Mouse (Mus musculus): ENCODE results near the gene Syt13.

Syt13 gene

GRCm38 (mm10) chr2:92883039-92883911 is 31.6 kb upstream of the Syt13 start:
- H3K4me1 ChIP-seq (replicated peaks; ENCODE audit: low read depth, low read length): peaks cover 11% of the 10 kb centered on the region
- TF ChIP-seq CTCF (conservative IDR thresholded peaks at IDR 0.05; ENCODE audit: low read length) (peak; percentile 87), NANOG (IDR thresholded peaks at IDR 0.05; ENCODE audit: borderline replicate concordance, low read length) (no peak), POU5F1 (IDR thresholded peaks at IDR 0.05; ENCODE audit: borderline replicate concordance, low read length) (no peak)

DNA sequence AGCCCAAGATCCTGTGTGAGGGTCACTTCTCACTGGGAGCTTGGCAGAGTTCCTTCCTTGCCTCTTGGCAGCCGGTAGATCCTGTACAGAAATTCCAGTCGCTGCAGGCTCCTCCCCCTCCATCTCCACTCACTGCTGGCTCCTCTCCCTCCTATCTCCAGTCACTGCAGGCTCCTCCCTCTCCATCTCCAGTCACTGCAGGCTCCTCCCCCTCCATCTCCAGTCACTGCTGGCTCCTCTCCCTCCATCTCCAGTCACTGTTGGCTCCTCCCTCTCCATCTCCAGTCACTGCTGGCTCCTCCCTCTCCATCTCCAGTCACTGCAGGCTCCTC is 31.0 kb upstream of the Syt13 start:
- peaks cover 11% of the 10 kb centered on the region for H3K4me1 ChIP-seq (replicated peaks; ENCODE audit: low read depth, low read length)

More at GRCm38 (mm10) chr2:92883039-92883911, 31.6 kb upstream of the Syt13 start:
- H3K36me3 ChIP-seq (ENCODE audit: insufficient read depth, low read length): no peaks in the 10 kb centered on the region
- peak overlapping the region; percentile 39; the same call in 1 of the 2 replicates for H3K4me3 ChIP-seq (replicated peaks; ENCODE audit: low read length)
- H3K27me3 ChIP-seq (ENCODE audit: insufficient read depth, low read length): peaks cover 27% of the 10 kb centered on the region
- peaks cover 7% of the 10 kb centered on the region; the same call in 1 of the 2 replicates for H3K9me3 ChIP-seq (ENCODE audit: low read length)

DNA sequence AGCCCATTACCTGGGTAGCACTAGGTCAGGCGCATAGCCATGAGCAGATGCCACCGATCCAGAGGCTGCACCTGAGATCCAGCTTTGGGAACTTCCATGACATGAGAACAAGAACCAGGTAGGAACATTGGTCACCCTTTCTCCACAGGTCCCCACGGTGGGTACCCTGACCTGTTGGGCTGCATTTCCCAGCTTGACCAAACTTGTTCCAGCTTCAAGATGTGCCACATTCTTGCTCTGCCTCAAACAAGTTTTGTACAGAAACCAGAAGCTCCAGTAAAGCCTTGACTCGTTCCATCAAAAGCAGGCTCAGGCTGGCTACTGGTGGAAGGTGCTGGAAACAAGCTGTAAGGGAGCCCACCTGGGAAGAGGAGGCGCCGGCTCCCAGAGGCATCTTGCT is 29.9 kb upstream of the Syt13 start:
- Histone ChIP-seq H3K9me3 (ENCODE audit: low read length) (peaks cover 7% of the 10 kb centered on the region; the same call in 1 of the 2 replicates), H3K36me3 (ENCODE audit: insufficient read depth, low read length) (no peaks in the 10 kb centered on the region), H3K4me3 (replicated peaks; ENCODE audit: low read length) (no peak overlapping the region), H3K27me3 (ENCODE audit: insufficient read depth, low read length) (peaks cover 19% of the 10 kb centered on the region), H3K4me1 (replicated peaks; ENCODE audit: low read depth, low read length) (peaks cover 11% of the 10 kb centered on the region)
- TF ChIP-seq CTCF (conservative IDR thresholded peaks at IDR 0.05; ENCODE audit: low read length): no peak
- TF ChIP-seq POU5F1 (IDR thresholded peaks at IDR 0.05; ENCODE audit: borderline replicate concordance, low read length): no peak

More for the DNA sequence above, 31.0 kb upstream of the Syt13 start:
- Histone ChIP-seq H3K4me3 (replicated peaks; ENCODE audit: low read length) (peak overlapping the region; percentile 39; the same call in 1 of the 2 replicates), H3K9me3 (ENCODE audit: low read length) (peaks cover 7% of the 10 kb centered on the region; the same call in 1 of the 2 replicates), H3K36me3 (ENCODE audit: insufficient read depth, low read length) (no peaks in the 10 kb centered on the region), H3K27me3 (ENCODE audit: insufficient read depth, low read length) (peaks cover 26% of the 10 kb centered on the region)
- TF ChIP-seq CTCF (conservative IDR thresholded peaks at IDR 0.05; ENCODE audit: low read length): no peak
- TF ChIP-seq POU5F1 (IDR thresholded peaks at IDR 0.05; ENCODE audit: borderline replicate concordance, low read length): no peak
- no peak for TF ChIP-seq NANOG (IDR thresholded peaks at IDR 0.05; ENCODE audit: borderline replicate concordance, low read length)

DNA sequence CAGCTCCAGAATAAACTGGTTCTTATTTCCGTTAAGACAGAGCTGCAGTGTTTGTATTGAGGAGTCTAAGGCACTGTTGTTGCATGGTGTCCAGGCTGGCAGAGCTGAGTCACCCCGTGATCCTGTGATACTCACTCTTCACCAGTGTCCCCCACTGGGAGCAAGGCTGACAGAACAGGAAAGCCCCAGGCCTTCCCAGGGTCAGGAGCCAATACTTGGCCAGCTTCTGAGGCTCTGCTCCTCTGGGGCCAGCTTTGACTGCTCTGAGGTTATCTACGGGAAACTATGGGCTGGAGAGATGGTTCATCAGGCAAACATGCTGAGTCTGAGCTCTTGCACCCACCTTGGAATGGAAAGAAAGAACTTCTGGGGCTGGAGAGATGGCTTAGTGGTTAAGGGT is 28.0 kb upstream of the Syt13 start:
- H3K36me3 ChIP-seq (ENCODE audit: insufficient read depth, low read length): no peaks in the 10 kb centered on the region

GRCm38 (mm10) chr2:92892524-92892923 is 22.4 kb upstream of the Syt13 start:
- no peaks in the 10 kb centered on the region for H3K9me3 ChIP-seq (ENCODE audit: low read length)
- H3K36me3 ChIP-seq (ENCODE audit: insufficient read depth, low read length): no peaks in the 10 kb centered on the region
- no peaks in the 10 kb centered on the region for H3K4me1 ChIP-seq (replicated peaks; ENCODE audit: low read depth, low read length)
- peaks cover 10% of the 10 kb centered on the region for H3K27me3 ChIP-seq (ENCODE audit: insufficient read depth, low read length)
- no peak for TF ChIP-seq NANOG (IDR thresholded peaks at IDR 0.05; ENCODE audit: borderline replicate concordance, low read length)
- TF ChIP-seq CTCF (conservative IDR thresholded peaks at IDR 0.05; ENCODE audit: low read length): no peak
- TF ChIP-seq POU5F1 (IDR thresholded peaks at IDR 0.05; ENCODE audit: borderline replicate concordance, low read length): no peak
- H3K4me3 ChIP-seq (replicated peaks; ENCODE audit: low read length): no peak overlapping the region

More for the DNA sequence above, 28.0 kb upstream of the Syt13 start:
- peaks cover 6% of the 10 kb centered on the region; the same call in 1 of the 2 replicates for H3K9me3 ChIP-seq (ENCODE audit: low read length)
- H3K4me1 ChIP-seq (replicated peaks; ENCODE audit: low read depth, low read length): peaks cover 11% of the 10 kb centered on the region
- peaks cover 19% of the 10 kb centered on the region for H3K27me3 ChIP-seq (ENCODE audit: insufficient read depth, low read length)
- H3K4me3 ChIP-seq (replicated peaks; ENCODE audit: low read length): no peak overlapping the region
- TF ChIP-seq POU5F1 (IDR thresholded peaks at IDR 0.05; ENCODE audit: borderline replicate concordance, low read length): no peak
- TF ChIP-seq CTCF (conservative IDR thresholded peaks at IDR 0.05; ENCODE audit: low read length): no peak
- no peak for TF ChIP-seq NANOG (IDR thresholded peaks at IDR 0.05; ENCODE audit: borderline replicate concordance, low read length)

DNA sequence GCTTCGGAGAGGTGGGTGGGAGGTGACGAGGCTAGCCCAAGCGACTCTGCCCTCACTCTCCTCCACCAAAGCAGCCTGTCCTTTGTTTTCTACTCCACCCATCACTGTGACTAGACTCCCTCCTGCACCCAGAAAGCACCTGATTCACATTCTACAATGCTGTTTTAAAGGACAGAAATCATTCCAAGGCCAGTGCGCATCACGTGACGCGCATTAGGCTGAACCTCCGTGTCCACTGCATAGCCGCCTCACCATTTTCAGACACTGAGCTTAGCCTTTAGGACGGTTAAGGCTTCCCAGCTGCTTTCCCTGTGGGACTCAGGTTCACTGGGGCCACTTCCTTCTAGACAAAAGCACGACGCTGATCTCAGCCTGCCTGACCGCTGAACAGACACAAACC is 11.2 kb upstream of the Syt13 start:
- Histone ChIP-seq H3K9me3 (ENCODE audit: low read length) (no peaks in the 10 kb centered on the region), H3K4me3 (replicated peaks; ENCODE audit: low read length) (no peak overlapping the region), H3K4me1 (replicated peaks; ENCODE audit: low read depth, low read length) (peaks cover 14% of the 10 kb centered on the region), H3K36me3 (ENCODE audit: insufficient read depth, low read length) (no peaks in the 10 kb centered on the region), H3K27me3 (ENCODE audit: insufficient read depth, low read length) (peaks cover 21% of the 10 kb centered on the region)
- TF ChIP-seq POU5F1 (IDR thresholded peaks at IDR 0.05; ENCODE audit: borderline replicate concordance, low read length): no peak
- TF ChIP-seq CTCF (conservative IDR thresholded peaks at IDR 0.05; ENCODE audit: low read length): no peak
- no peak for TF ChIP-seq NANOG (IDR thresholded peaks at IDR 0.05; ENCODE audit: borderline replicate concordance, low read length)

DNA sequence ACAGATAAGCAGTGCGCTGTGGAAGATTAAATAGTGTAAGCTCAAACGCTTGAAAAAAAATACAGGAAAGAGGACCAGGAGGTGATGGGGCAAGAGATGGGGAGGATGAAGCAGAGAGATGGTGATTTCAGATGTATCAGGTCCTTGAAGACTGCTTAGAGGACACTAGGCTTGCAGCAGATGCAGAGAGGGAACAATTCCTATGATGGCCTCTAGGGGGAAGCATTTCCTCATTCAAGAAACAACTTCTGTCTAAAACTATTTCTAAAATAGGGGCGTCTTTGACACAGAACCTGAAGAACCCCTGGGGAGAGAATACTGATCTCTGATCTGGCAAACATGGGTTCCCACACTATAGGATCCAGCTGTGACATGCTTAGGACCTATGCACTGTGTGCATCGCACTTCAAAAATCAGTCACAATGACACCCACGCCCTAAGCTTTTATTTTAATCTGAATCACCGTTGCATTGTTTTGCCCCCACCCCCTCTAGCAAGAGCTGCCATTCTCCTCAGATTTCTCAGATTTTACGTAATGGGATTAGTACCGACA is 10.5 kb upstream of the Syt13 start:
- TF ChIP-seq CTCF (conservative IDR thresholded peaks at IDR 0.05; ENCODE audit: low read length): peak; percentile 95
- TF ChIP-seq POU5F1 (IDR thresholded peaks at IDR 0.05; ENCODE audit: borderline replicate concordance, low read length): no peak
- Histone ChIP-seq H3K4me1 (replicated peaks; ENCODE audit: low read depth, low read length) (peaks cover 14% of the 10 kb centered on the region), H3K36me3 (ENCODE audit: insufficient read depth, low read length) (no peaks in the 10 kb centered on the region), H3K9me3 (ENCODE audit: low read length) (no peaks in the 10 kb centered on the region), H3K27me3 (ENCODE audit: insufficient read depth, low read length) (peaks cover 21% of the 10 kb centered on the region), H3K4me3 (replicated peaks; ENCODE audit: low read length) (no peak overlapping the region)

GRCm38 (mm10) chr2:92910371-92910770 is 4.5 kb upstream of the Syt13 start:
- H3K36me3 ChIP-seq (ENCODE audit: insufficient read depth, low read length): no peaks in the 10 kb centered on the region
- no peaks in the 10 kb centered on the region for H3K9me3 ChIP-seq (ENCODE audit: low read length)
- no peak overlapping the region for H3K4me3 ChIP-seq (replicated peaks; ENCODE audit: low read length)
- peaks cover 21% of the 10 kb centered on the region for H3K4me1 ChIP-seq (replicated peaks; ENCODE audit: low read depth, low read length)
- peaks cover 35% of the 10 kb centered on the region for H3K27me3 ChIP-seq (ENCODE audit: insufficient read depth, low read length)
- no peak for TF ChIP-seq NANOG (IDR thresholded peaks at IDR 0.05; ENCODE audit: borderline replicate concordance, low read length)
- 0 out of 2 replicates have a peak, but pooled peaks have one; percentile 9 for TF ChIP-seq CTCF (conservative IDR thresholded peaks at IDR 0.05; ENCODE audit: low read length)
